27 mouse cellular contexts compared by ENCODE assay signal in the genomic region with DNA sequence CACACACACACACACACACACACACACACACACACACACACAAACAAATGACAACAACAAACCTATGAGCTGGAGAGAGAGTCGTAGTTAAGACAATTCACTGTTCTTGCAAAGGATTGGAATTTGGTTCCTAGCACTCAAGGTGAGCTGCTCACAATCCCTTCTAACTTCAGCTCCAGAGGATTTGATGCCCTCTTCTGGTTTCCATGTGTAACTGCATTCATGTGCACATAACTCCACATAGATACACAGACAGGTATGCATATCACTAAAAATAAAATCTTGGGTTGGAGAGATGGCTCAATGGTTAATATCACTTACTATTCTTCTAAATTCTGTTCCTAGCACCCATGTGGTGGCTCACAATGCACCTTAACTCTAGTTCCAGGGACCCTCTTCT. TPM values are rescaled to one million over a fixed set of nuclear protein-coding genes. Genes with fewer than 3 reads are reported as not detected.
DNase-seq lines count a peak whose midpoint lies in the region; ATAC-seq and TF ChIP-seq lines count a peak whose summit lies in the region.
"Had no signal": no experiment of that assay in that cellular context is flagged by ENCODE, and none has a peak within 500 bp of the region (broad histone marks: within the 10 kb centered on the region; RNA-seq: fewer than 3 reads in every experiment).

No protein-coding gene starts in this region.

- 100% methylated on average over 1 of the region's 1 CpGs for WGBS in hindbrain, postnatal 0 days
- WGBS in hindbrain, embryonic 10.5 days, result 88% methylated on average over 1 of the region's 1 CpGs
- WGBS in midbrain, postnatal 0 days, result 97% methylated on average over 1 of the region's 1 CpGs
- 100% methylated on average over 1 of the region's 1 CpGs for WGBS in midbrain, embryonic 16.5 days

- no peaks in the 10 kb centered on the region for H3K9me3 ChIP-seq in hindbrain, postnatal 0 days (ENCODE audit: low read length)
- no peaks in the 10 kb centered on the region for H3K9me3 ChIP-seq in hindbrain, embryonic 10.5 days
- no peaks in the 10 kb centered on the region for H3K9me3 ChIP-seq in midbrain, postnatal 0 days (ENCODE audit: low read length)
- H3K9me3 ChIP-seq in midbrain, embryonic 16.5 days (replicated peaks; ENCODE audit: control insufficient read depth, low read length, poor library complexity, severe bottlenecking), result no peaks in the 10 kb centered on the region
- H3K9me3 ChIP-seq: embryonic facial prominence, embryonic 15.5 days; forebrain, embryonic 12.5 days; forebrain, embryonic 15.5 days; heart, embryonic 10.5 days had no signal

- ATAC-seq in hindbrain, postnatal 0 days, result no peak
- no peak for ATAC-seq in midbrain, postnatal 0 days (ENCODE audit: low FRiP score)
- no peak for ATAC-seq in midbrain, embryonic 16.5 days
- ATAC-seq: forebrain, embryonic 15.5 days; hindbrain, embryonic 16.5 days; inflammation-experienced regulatory T-cells, adult 6 months had no signal

- 0 out of 2 replicates have a peak, but pooled peaks have one; percentile 10 for TF ChIP-seq CTCF in hindbrain, postnatal 0 days (IDR thresholded peaks at IDR 0.05; ENCODE audit: low read depth)
- TF ChIP-seq CTCF in midbrain, postnatal 0 days (IDR thresholded peaks at IDR 0.05), result peak; percentile 10; the same call in 1 of the 2 replicates

- DNase-seq in hindbrain, postnatal 0 days (ENCODE audit: low spot score), result no peak
- DNase-seq in hindbrain, embryonic 10.5 days (ENCODE audit: low spot score), result no peak
- no peak for DNase-seq in midbrain, postnatal 0 days (ENCODE audit: low spot score)
- peak; percentile 60 for DNase-seq in ZHBTc4 (ENCODE audit: low read depth, low spot score)
- DNase-seq in lung, postnatal 36 days, result no peak
- no peak for DNase-seq in neural tube, embryonic 10.5 days (ENCODE audit: extremely low spot score, low spot score)
- DNase-seq: adrenal gland, adult 2 months; adrenal gland, postnatal 14 days; B cell, adult 2 months; cerebellum, adult 11 months; cerebellum, adult 2 months; cerebellum, adult 9-11 months; cerebellum, postnatal 25 days; gastrocnemius, postnatal 10 days; gastrocnemius, postnatal 36 days; heart, adult 2 months; heart, postnatal 14 days had no signal

- no peak overlapping the region for H3K4me2 ChIP-seq in hindbrain, postnatal 0 days (ENCODE audit: low read depth, low read length)
- no peak overlapping the region for H3K4me2 ChIP-seq in midbrain, postnatal 0 days (ENCODE audit: low read depth, low read length, poor library complexity, severe bottlenecking)
- H3K4me2 ChIP-seq in midbrain, embryonic 16.5 days (ENCODE audit: low read length), result no peak overlapping the region
- H3K4me2 ChIP-seq: embryonic facial prominence, embryonic 12.5 days; embryonic facial prominence, embryonic 15.5 days; forebrain, embryonic 12.5 days; forebrain, embryonic 15.5 days; heart, embryonic 13.5 days; hindbrain, embryonic 13.5 days had no signal

- no peaks in the 10 kb centered on the region for H3K27me3 ChIP-seq in hindbrain, postnatal 0 days (ENCODE audit: insufficient read depth, low read length)
- H3K27me3 ChIP-seq in hindbrain, embryonic 10.5 days (ENCODE audit: insufficient read depth, poor library complexity, severe bottlenecking), result no peaks in the 10 kb centered on the region
- H3K27me3 ChIP-seq in midbrain, postnatal 0 days (ENCODE audit: insufficient read depth, low read length), result no peaks in the 10 kb centered on the region
- no peaks in the 10 kb centered on the region for H3K27me3 ChIP-seq in midbrain, embryonic 16.5 days (ENCODE audit: control insufficient read depth, insufficient read depth, low read depth, low read length)
- H3K27me3 ChIP-seq: embryonic facial prominence, embryonic 15.5 days; forebrain, embryonic 12.5 days; forebrain, embryonic 15.5 days; heart, embryonic 13.5 days; hindbrain, embryonic 13.5 days had no signal

- H3K4me1 ChIP-seq in hindbrain, postnatal 0 days (ENCODE audit: insufficient read depth, low read length), result 0 out of 2 replicates have a peak, but pooled peaks cover 8% of the 10 kb centered on the region
- peaks cover 19% of the 10 kb centered on the region for H3K4me1 ChIP-seq in hindbrain, embryonic 10.5 days (replicated peaks)
- peaks cover 7% of the 10 kb centered on the region; the same call in 1 of the 2 replicates for H3K4me1 ChIP-seq in midbrain, postnatal 0 days (ENCODE audit: insufficient read depth, low read length)
- H3K4me1 ChIP-seq in midbrain, embryonic 16.5 days (ENCODE audit: control insufficient read depth, insufficient read depth, low read length), result peaks cover 11% of the 10 kb centered on the region

- no peaks in the 10 kb centered on the region for H3K36me3 ChIP-seq in hindbrain, postnatal 0 days (ENCODE audit: insufficient read depth, low read length)
- no peaks in the 10 kb centered on the region for H3K36me3 ChIP-seq in hindbrain, embryonic 10.5 days
- no peaks in the 10 kb centered on the region for H3K36me3 ChIP-seq in midbrain, postnatal 0 days (ENCODE audit: insufficient read depth, low read length)
- no peaks in the 10 kb centered on the region for H3K36me3 ChIP-seq in midbrain, embryonic 16.5 days (ENCODE audit: control insufficient read depth, insufficient read depth, low read length)
- H3K36me3 ChIP-seq: embryonic facial prominence, embryonic 12.5 days; embryonic facial prominence, embryonic 15.5 days; forebrain, embryonic 12.5 days; forebrain, embryonic 15.5 days; heart, embryonic 10.5 days; heart, embryonic 13.5 days; hindbrain, embryonic 13.5 days had no signal

- no peak overlapping the region for H3K4me3 ChIP-seq in hindbrain, postnatal 0 days (ENCODE audit: low read length)
- H3K4me3 ChIP-seq in hindbrain, embryonic 10.5 days, result no peak overlapping the region
- H3K4me3 ChIP-seq in midbrain, postnatal 0 days (ENCODE audit: low read depth, low read length), result no peak overlapping the region
- no peak overlapping the region for H3K4me3 ChIP-seq in midbrain, embryonic 16.5 days (ENCODE audit: low read depth, low read length)
- H3K4me3 ChIP-seq: embryonic facial prominence, embryonic 12.5 days; embryonic facial prominence, embryonic 15.5 days; forebrain, embryonic 12.5 days; forebrain, embryonic 15.5 days; heart, adult 2 months; heart, embryonic 10.5 days; heart, embryonic 13.5 days; hindbrain, embryonic 13.5 days had no signal

- H3K9ac ChIP-seq in hindbrain, postnatal 0 days (replicated peaks; ENCODE audit: low read length), result no peak overlapping the region
- no peak overlapping the region for H3K9ac ChIP-seq in midbrain, postnatal 0 days (replicated peaks; ENCODE audit: low read length, poor library complexity, severe bottlenecking)
- no peak overlapping the region for H3K9ac ChIP-seq in midbrain, embryonic 16.5 days (ENCODE audit: low read depth, low read length)
- H3K9ac ChIP-seq: embryonic facial prominence, embryonic 12.5 days; embryonic facial prominence, embryonic 15.5 days; forebrain, embryonic 12.5 days; forebrain, embryonic 15.5 days; heart, embryonic 13.5 days; hindbrain, embryonic 13.5 days had no signal

- no peak overlapping the region for H3K27ac ChIP-seq in hindbrain, postnatal 0 days
- no peak overlapping the region for H3K27ac ChIP-seq in hindbrain, embryonic 10.5 days
- no peak overlapping the region for H3K27ac ChIP-seq in midbrain, postnatal 0 days (ENCODE audit: low read depth, low read length)
- no peak overlapping the region for H3K27ac ChIP-seq in midbrain, embryonic 16.5 days (ENCODE audit: low read length)
- H3K27ac ChIP-seq: embryonic facial prominence, embryonic 12.5 days; embryonic facial prominence, embryonic 15.5 days; forebrain, embryonic 12.5 days; forebrain, embryonic 15.5 days; heart, adult 2 months; heart, embryonic 10.5 days; heart, embryonic 13.5 days; hindbrain, embryonic 13.5 days had no signal

RNA-seq across cellular contexts. Expression of a gene that starts 19.3 kb away (rescaled TPM):
- 57.9 and 60.0 TPM in 2 replicates for total RNA-seq in hindbrain, postnatal 0 days (2014; rRNA removed)
- polyA plus RNA-seq in hindbrain, postnatal 0 days (2015; fragmentation: Nextera tagmentation; extraction: Ambion mirVana), result 61.5 and 64.5 TPM in 2 replicates
- 76.1 and 76.9 TPM in 2 replicates for polyA plus RNA-seq in hindbrain, embryonic 10.5 days (2016; fragmentation: Nextera tagmentation; extraction: Ambion mirVana)
- 57.4 and 60.8 TPM in 2 replicates for total RNA-seq in midbrain, postnatal 0 days (2014; rRNA removed)
- 69.8 and 70.1 TPM in 2 replicates for polyA plus RNA-seq in midbrain, postnatal 0 days (2015; fragmentation: Nextera tagmentation; extraction: Ambion mirVana)
- polyA plus RNA-seq in midbrain, embryonic 16.5 days (2015; fragmentation: Nextera tagmentation; extraction: Ambion mirVana), result 62.7 and 68.6 TPM in 2 replicates
